Mouse (Mus musculus) embryonic facial prominence, embryonic 11.5 days (tissue): ENCODE data around the gene Asic2. TPM values are rescaled to one million over a fixed set of nuclear protein-coding genes. Genes with fewer than 3 reads are reported as not detected.

Source experiments
- ATAC-seq: fragments of 200-750 bp; cut with Nextera tagmentation; replicated peaks from 2 replicates; pipeline ENCODE4 v1.8.0; 2017; ENCODE audit warnings: low read depth; ENCODE audit not compliant: insufficient number of reproducible peaks, low FRiP score, low TSS enrichment
- DNase-seq: peaks from one replicate; pipeline ENCODE4 v3.0.0-alpha.2; 2015; ENCODE audit warnings: low spot score
- H3K27ac ChIP-seq: fragments of 300-500 bp; sonication (generic); replicated peaks from 2 replicates; pipeline ENCODE4 v1.5.1; 2014; ENCODE audit warnings: mild to moderate bottlenecking, low read depth, low read length, control low read depth
- H3K27me3 ChIP-seq: fragments of 300-500 bp; sonication (generic); 2 replicates; pipeline ENCODE4 v1.6.1; 2014; ENCODE audit warnings: mild to moderate bottlenecking, low read length, moderate library complexity, mixed read lengths; ENCODE audit not compliant: control insufficient read depth, insufficient read depth
- H3K36me3 ChIP-seq: fragments of 300-500 bp; sonication (generic); replicated peaks from 2 replicates; pipeline ENCODE4 v1.6.1; 2014; ENCODE audit warnings: low read depth, mild to moderate bottlenecking, low read length, moderate library complexity, mixed read lengths; ENCODE audit not compliant: control insufficient read depth, insufficient read depth
- H3K4me1 ChIP-seq: fragments of 300-500 bp; sonication (generic); 2 replicates; pipeline ENCODE4 v1.6.1; 2014; ENCODE audit warnings: low read length, mixed read lengths; ENCODE audit not compliant: control insufficient read depth, insufficient read depth
- H3K4me2 ChIP-seq: fragments of 300-500 bp; sonication (generic); 2 replicates; pipeline ENCODE4 v1.6.1; 2014; ENCODE audit warnings: low read depth, mild to moderate bottlenecking, control low read depth, low read length, moderate library complexity
- H3K4me3 ChIP-seq: fragments of 300-500 bp; sonication (generic); 2 replicates; pipeline ENCODE4 v1.5.1; 2014; ENCODE audit warnings: low read depth, low read length, control low read depth
- H3K9ac ChIP-seq: fragments of 300-500 bp; sonication (generic); replicated peaks from 2 replicates; pipeline ENCODE4 v1.6.1; 2014; ENCODE audit warnings: mild to moderate bottlenecking, control low read depth, low read length
- H3K9me3 ChIP-seq: fragments of 300-500 bp; sonication (generic); replicated peaks from 2 replicates; pipeline ENCODE4 v1.6.1; 2016; ENCODE audit warnings: mild to moderate bottlenecking, low read length, inconsistent platforms, mixed read lengths; ENCODE audit not compliant: control insufficient read depth
- WGBS: fragments of 180-500 bp; shearing (Covaris S2); extraction: QIAGEN DNeasy Blood & Tissue Kit; methylation state at CpG from one replicate; pipeline ENCODE4 v1.1.7; 2014; 5-methylcytosine and 5-hydroxymethylcytosine counted together
- polyA plus RNA-seq: library from polyadenylated mRNA; unstranded; fragments of >200 nt; fragmentation: Nextera tagmentation; extraction: Ambion mirVana; gene quantifications from 2 replicates; pipeline ENCODE4 v1.2.1, GENCODE M21; 2014

Gene Asic2
- polyA plus RNA-seq, 1 experiment from 2014 or later, result 0.46 TPM

DNA sequence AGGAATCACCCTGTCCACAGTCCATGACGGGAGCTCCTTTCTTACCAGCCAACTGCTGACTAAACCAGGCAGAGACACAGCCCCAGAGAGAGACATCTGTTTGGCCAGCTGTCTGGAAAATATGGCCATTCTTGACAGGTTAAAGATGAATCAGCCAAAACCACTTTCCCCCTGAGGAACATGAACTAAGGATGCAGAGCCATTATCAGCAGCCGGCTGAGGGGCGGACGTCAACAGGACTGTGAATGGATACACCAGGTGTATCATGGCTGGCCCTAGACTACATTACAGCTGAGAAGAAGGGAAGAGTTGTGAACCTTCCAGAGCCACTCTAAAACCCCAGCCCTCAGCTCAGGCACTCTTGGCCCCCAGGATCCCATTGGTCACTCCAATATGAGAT, 550.2 kb downstream of the Asic2 start:
- no peak overlapping the region for H3K4me2 ChIP-seq
- DNase-seq (no peak), ATAC-seq (no peak)
- WGBS, result 92% methylated on average over 4 of the region's 4 CpGs
- H3K36me3 ChIP-seq, result no peaks in the 10 kb centered on the region
- H3K27ac ChIP-seq, result no peak overlapping the region
- H3K4me1 ChIP-seq, result no peaks in the 10 kb centered on the region
- no peak overlapping the region for H3K4me3 ChIP-seq
- no peak overlapping the region for H3K9ac ChIP-seq
- H3K9me3 ChIP-seq, result no peaks in the 10 kb centered on the region
- no peaks in the 10 kb centered on the region for H3K27me3 ChIP-seq

GRCm38 (mm10) chr11:81416319-81416718, 551.9 kb downstream of the Asic2 start:
- 83% methylated on average over 6 of the region's 6 CpGs for WGBS

GRCm38 (mm10) chr11:81414596-81414995, 553.7 kb downstream of the Asic2 start:
- Histone ChIP-seq H3K4me2 (no peak overlapping the region), H3K36me3 (no peaks in the 10 kb centered on the region), H3K9me3 (no peaks in the 10 kb centered on the region), H3K4me3 (no peak overlapping the region), H3K27ac (no peak overlapping the region), H3K9ac (no peak overlapping the region), H3K4me1 (no peaks in the 10 kb centered on the region), H3K27me3 (no peaks in the 10 kb centered on the region)
- 91% methylated on average over 2 of the region's 2 CpGs for WGBS
- DNase-seq, result no peak
- ATAC-seq, result no peak

More at GRCm38 (mm10) chr11:81416319-81416718, 551.9 kb downstream of the Asic2 start:
- Histone ChIP-seq H3K36me3 (no peaks in the 10 kb centered on the region), H3K27ac (no peak overlapping the region), H3K9me3 (no peaks in the 10 kb centered on the region), H3K4me2 (no peak overlapping the region), H3K4me3 (no peak overlapping the region), H3K9ac (no peak overlapping the region), H3K27me3 (no peaks in the 10 kb centered on the region), H3K4me1 (no peaks in the 10 kb centered on the region)
- DNase-seq (no peak), ATAC-seq (no peak)

- H3K4me1 ChIP-seq, result no peaks in the 10 kb centered on the region
- no peaks in the 10 kb centered on the region for H3K9me3 ChIP-seq
- no peak for ATAC-seq
- 82% methylated on average over 4 of the region's 4 CpGs for WGBS
- H3K9ac ChIP-seq, result no peak overlapping the region
- H3K27ac ChIP-seq, result no peak overlapping the region
- H3K4me2 ChIP-seq, result no peak overlapping the region
- H3K36me3 ChIP-seq, result no peaks in the 10 kb centered on the region
- no peaks in the 10 kb centered on the region for H3K27me3 ChIP-seq
- no peak for DNase-seq
- H3K4me3 ChIP-seq, result no peak overlapping the region
Observed at GRCm38 (mm10) chr11:81411251-81411650, 557.0 kb downstream of the Asic2 start.

GRCm38 (mm10) chr11:81405951-81406350, 562.3 kb downstream of the Asic2 start:
- DNase-seq, result no peak
- 93% methylated on average over 2 of the region's 2 CpGs for WGBS

GRCm38 (mm10) chr11:81402263-81402662, 566.0 kb downstream of the Asic2 start:
- DNase-seq, result no peak
- 90% methylated on average over 8 of the region's 8 CpGs for WGBS
- H3K4me2 ChIP-seq, result no peak overlapping the region
- H3K4me3 ChIP-seq, result no peak overlapping the region
- H3K9me3 ChIP-seq, result no peaks in the 10 kb centered on the region
- H3K36me3 ChIP-seq, result no peaks in the 10 kb centered on the region
- no peak overlapping the region for H3K27ac ChIP-seq
- H3K4me1 ChIP-seq, result no peaks in the 10 kb centered on the region
- no peak for ATAC-seq
- H3K9ac ChIP-seq, result no peak overlapping the region
- no peaks in the 10 kb centered on the region for H3K27me3 ChIP-seq

More at GRCm38 (mm10) chr11:81405951-81406350, 562.3 kb downstream of the Asic2 start:
- no peak overlapping the region for H3K27ac ChIP-seq
- no peaks in the 10 kb centered on the region for H3K27me3 ChIP-seq
- H3K4me1 ChIP-seq, result no peaks in the 10 kb centered on the region
- H3K36me3 ChIP-seq, result no peaks in the 10 kb centered on the region
- no peak overlapping the region for H3K4me3 ChIP-seq
- H3K4me2 ChIP-seq, result no peak overlapping the region
- H3K9me3 ChIP-seq, result no peaks in the 10 kb centered on the region
- no peak for ATAC-seq
- H3K9ac ChIP-seq, result no peak overlapping the region

DNA sequence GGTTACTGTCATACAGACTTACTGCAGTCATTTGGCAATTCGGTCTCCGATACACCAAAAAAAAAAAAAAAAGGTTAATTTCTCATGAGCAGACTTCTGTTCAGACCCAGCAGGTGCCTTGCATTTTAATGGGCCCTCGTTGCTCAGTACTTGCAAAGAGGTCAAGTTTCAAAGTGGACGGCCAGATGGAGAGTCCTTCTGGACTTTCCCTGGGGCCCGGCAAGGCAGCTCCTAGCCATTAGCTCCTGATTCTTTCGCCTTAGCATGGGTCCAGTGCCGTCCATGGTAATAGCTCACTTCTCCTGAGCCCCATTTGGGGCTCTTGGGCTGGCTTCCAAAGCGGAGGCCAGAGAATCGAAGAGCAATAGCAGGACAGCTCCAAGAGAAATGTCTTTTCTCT, 575.4 kb downstream of the Asic2 start:
- no peaks in the 10 kb centered on the region for H3K27me3 ChIP-seq
- no peaks in the 10 kb centered on the region for H3K9me3 ChIP-seq
- H3K4me2 ChIP-seq, result no peak overlapping the region
- no peak overlapping the region for H3K27ac ChIP-seq
- no peaks in the 10 kb centered on the region for H3K36me3 ChIP-seq
- ATAC-seq (no peak), DNase-seq (no peak)
- no peaks in the 10 kb centered on the region for H3K4me1 ChIP-seq
- no peak overlapping the region for H3K4me3 ChIP-seq
- no peak overlapping the region for H3K9ac ChIP-seq
- 64% methylated on average over 9 of the region's 9 CpGs for WGBS

DNA sequence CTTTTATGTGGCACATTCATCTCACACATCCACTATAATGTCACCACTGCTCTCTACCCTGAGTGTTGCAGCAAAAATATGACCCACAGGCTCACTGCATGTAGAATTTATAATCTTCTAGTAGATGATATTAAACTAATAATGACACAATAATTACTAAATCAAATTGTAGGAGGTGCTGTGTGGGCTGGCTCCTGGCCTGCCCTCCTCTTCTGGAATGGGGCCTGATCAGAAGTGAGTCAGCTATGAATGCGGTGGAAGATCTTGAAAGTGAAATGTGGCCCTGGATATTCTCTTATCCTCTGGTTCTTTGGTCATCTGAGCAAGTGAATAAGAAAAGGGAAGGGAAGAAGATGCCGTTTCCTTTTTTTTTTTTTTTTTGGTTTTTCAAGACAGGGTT, 582.1 kb downstream of the Asic2 start:
- WGBS, result 95% methylated on average over 2 of the region's 2 CpGs
- no peak for DNase-seq
- H3K27ac ChIP-seq, result no peak overlapping the region

More for the DNA sequence above, 582.1 kb downstream of the Asic2 start:
- no peak for ATAC-seq
- Histone ChIP-seq H3K4me2 (no peak overlapping the region), H3K27me3 (no peaks in the 10 kb centered on the region), H3K9me3 (no peaks in the 10 kb centered on the region), H3K4me3 (no peak overlapping the region), H3K9ac (no peak overlapping the region), H3K4me1 (no peaks in the 10 kb centered on the region), H3K36me3 (no peaks in the 10 kb centered on the region)
